Mouse (Mus musculus): Measurements from ENCODE around the gene Igflr1. TPM values are rescaled to one million over a fixed set of nuclear protein-coding genes. Genes with fewer than 3 reads are reported as not detected.

Igflr1 gene
- polyA plus RNA-seq, 1 experiment from 2014 or later: 3.5 TPM

Small RNA genes lying within 50 kb of the gene (microRNA-seq; reads per million reads assigned to microRNA genes)
- gene Gm38670 (0.92 reads per million), gene Mir3569 (not detected)

Other genes starting within 250 kb of the Igflr1 start
- not detected in 2 replicates for gene E130208F15Rik, start 243.7 kb upstream of the Igflr1 start, polyA plus RNA-seq (2014; fragmentation: Nextera tagmentation; extraction: Ambion mirVana)
- 21.6 TPM in 2 replicates for gene Sdhaf1, start 241.5 kb upstream of the Igflr1 start, polyA plus RNA-seq (2014; fragmentation: Nextera tagmentation; extraction: Ambion mirVana)
- 4.9 and 5.0 TPM in 2 replicates for gene Lrfn3, start 202.7 kb upstream of the Igflr1 start, polyA plus RNA-seq (2014; fragmentation: Nextera tagmentation; extraction: Ambion mirVana)
- gene Tyrobp, start 151.7 kb upstream of the Igflr1 start, polyA plus RNA-seq (2014; fragmentation: Nextera tagmentation; extraction: Ambion mirVana): 8.4 and 12.6 TPM in 2 replicates
- gene Hcst, start 145.6 kb upstream of the Igflr1 start, polyA plus RNA-seq (2014; fragmentation: Nextera tagmentation; extraction: Ambion mirVana): 0.39 TPM in 1 of 2 replicates, not detected in the other
- 0.96 and 1.4 TPM in 2 replicates for gene Nfkbid, start 143.7 kb upstream of the Igflr1 start, polyA plus RNA-seq (2014; fragmentation: Nextera tagmentation; extraction: Ambion mirVana)
- gene Aplp1, start 119.9 kb upstream of the Igflr1 start, polyA plus RNA-seq (2014; fragmentation: Nextera tagmentation; extraction: Ambion mirVana): 16.6 and 18.0 TPM in 2 replicates
- gene Kirrel2, start 107.7 kb upstream of the Igflr1 start, polyA plus RNA-seq (2014; fragmentation: Nextera tagmentation; extraction: Ambion mirVana): 0.13 TPM in 1 of 2 replicates, not detected in the other
- 0.15 TPM in 1 of 2 replicates, not detected in the other for gene Nphs1, start 107.1 kb upstream of the Igflr1 start, polyA plus RNA-seq (2014; fragmentation: Nextera tagmentation; extraction: Ambion mirVana)
- 0.33 TPM in 1 of 2 replicates, not detected in the other for gene Prodh2, start 71.8 kb upstream of the Igflr1 start, polyA plus RNA-seq (2014; fragmentation: Nextera tagmentation; extraction: Ambion mirVana)
- gene Arhgap33, start 30.4 kb upstream of the Igflr1 start, polyA plus RNA-seq (2014; fragmentation: Nextera tagmentation; extraction: Ambion mirVana): 12.1 and 12.9 TPM in 2 replicates
- 6.1 and 6.9 TPM in 2 replicates for gene Hspb6, start 13.2 kb upstream of the Igflr1 start, polyA plus RNA-seq (2014; fragmentation: Nextera tagmentation; extraction: Ambion mirVana)
- gene Proser3, start 13.1 kb upstream of the Igflr1 start, polyA plus RNA-seq (2014; fragmentation: Nextera tagmentation; extraction: Ambion mirVana): 20.0 and 21.9 TPM in 2 replicates
- gene Lin37, start 5.6 kb upstream of the Igflr1 start, polyA plus RNA-seq (2014; fragmentation: Nextera tagmentation; extraction: Ambion mirVana): 40.6 and 46.9 TPM in 2 replicates
- gene U2af1l4, start 2.1 kb upstream of the Igflr1 start, polyA plus RNA-seq (2014; fragmentation: Nextera tagmentation; extraction: Ambion mirVana): 91.9 and 100 TPM in 2 replicates
- 6.0 and 6.8 TPM in 2 replicates for gene Gm49396, start 2.1 kb upstream of the Igflr1 start, polyA plus RNA-seq (2014; fragmentation: Nextera tagmentation; extraction: Ambion mirVana)
- 105 and 123 TPM in 2 replicates for gene Psenen, start 1.8 kb upstream of the Igflr1 start, polyA plus RNA-seq (2014; fragmentation: Nextera tagmentation; extraction: Ambion mirVana)
- 11.9 and 14.1 TPM in 2 replicates for gene Kmt2b, start 23.3 kb downstream of the Igflr1 start, polyA plus RNA-seq (2014; fragmentation: Nextera tagmentation; extraction: Ambion mirVana)
- 0.43 TPM in 1 of 2 replicates, not detected in the other for gene Zbtb32, start 33.5 kb downstream of the Igflr1 start, polyA plus RNA-seq (2014; fragmentation: Nextera tagmentation; extraction: Ambion mirVana)
- gene Upk1a, start 47.4 kb downstream of the Igflr1 start, polyA plus RNA-seq (2014; fragmentation: Nextera tagmentation; extraction: Ambion mirVana): 3.6 and 3.8 TPM in 2 replicates
- 801 and 830 TPM in 2 replicates for gene Cox6b1, start 60.7 kb downstream of the Igflr1 start, polyA plus RNA-seq (2014; fragmentation: Nextera tagmentation; extraction: Ambion mirVana)
- gene Etv2, start 70.4 kb downstream of the Igflr1 start, polyA plus RNA-seq (2014; fragmentation: Nextera tagmentation; extraction: Ambion mirVana): 0.19 and 0.43 TPM in 2 replicates
- gene Rbm42, start 84.9 kb downstream of the Igflr1 start, polyA plus RNA-seq (2014; fragmentation: Nextera tagmentation; extraction: Ambion mirVana): 125 and 126 TPM in 2 replicates
- 62.1 and 67.3 TPM in 2 replicates for gene Haus5, start 99.6 kb downstream of the Igflr1 start, polyA plus RNA-seq (2014; fragmentation: Nextera tagmentation; extraction: Ambion mirVana)
- gene Pmis2, start 106.2 kb downstream of the Igflr1 start, polyA plus RNA-seq (2014; fragmentation: Nextera tagmentation; extraction: Ambion mirVana): not detected in 2 replicates
- gene 2200002J24Rik, start 133.5 kb downstream of the Igflr1 start, polyA plus RNA-seq (2014; fragmentation: Nextera tagmentation; extraction: Ambion mirVana): not detected in 2 replicates
- 0.28 and 0.41 TPM in 2 replicates for gene Atp4a, start 146.8 kb downstream of the Igflr1 start, polyA plus RNA-seq (2014; fragmentation: Nextera tagmentation; extraction: Ambion mirVana)
- gene Tmem147, start 164.1 kb downstream of the Igflr1 start, polyA plus RNA-seq (2014; fragmentation: Nextera tagmentation; extraction: Ambion mirVana): 143 and 149 TPM in 2 replicates
- gene Gapdhs, start 178.3 kb downstream of the Igflr1 start, polyA plus RNA-seq (2014; fragmentation: Nextera tagmentation; extraction: Ambion mirVana): 0.43 and 0.47 TPM in 2 replicates
- 0.27 and 1.3 TPM in 2 replicates for gene Sbsn, start 186.0 kb downstream of the Igflr1 start, polyA plus RNA-seq (2014; fragmentation: Nextera tagmentation; extraction: Ambion mirVana)
- not detected in 2 replicates for gene Dmkn, start 198.3 kb downstream of the Igflr1 start, polyA plus RNA-seq (2014; fragmentation: Nextera tagmentation; extraction: Ambion mirVana)
- gene Krtdap, start 222.5 kb downstream of the Igflr1 start, polyA plus RNA-seq (2014; fragmentation: Nextera tagmentation; extraction: Ambion mirVana): not detected in 2 replicates